Mouse (Mus musculus) liver, postnatal 0 days (tissue): ENCODE results near the gene Nexn.

ENCODE experiments used
- CTCF ChIP-seq: sonication (generic); IDR thresholded peaks from 2 replicates; pipeline ENCODE4 v1.5.1; 2016; ENCODE audit warnings: antibody characterized with exemption, low read depth
- EP300 ChIP-seq: IDR thresholded peaks from 2 replicates; pipeline ENCODE4 v1.6.1; 2016; ENCODE audit warnings: antibody characterized with exemption, low read depth, mild to moderate bottlenecking

GRCm38 (mm10) chr3:152264830-152265229, 1.3 kb downstream of the Nexn start:
- TF ChIP-seq EP300 (no peak), CTCF (no peak)
